Mouse (Mus musculus): ENCODE data around the gene Idh3a. TPM values are rescaled to one million over a fixed set of nuclear protein-coding genes. Genes with fewer than 3 reads are reported as not detected.

The Idh3a gene
- total and polyA plus RNA-seq, 3 experiments = 160 to 282 (median 205) TPM

GRCm38 (mm10) chr9:54559771-54560471, 26.2 kb upstream of the Idh3a start, which contains the start of gene Cib2:
TSS of gene Cib2 (minus strand) at chr9:54560218.
- Histone ChIP-seq H3K27me3 (ENCODE audit: control insufficient read depth in 1 of 2, insufficient read depth in 2 of 2, low read length in 2 of 2) (no peaks in the 10 kb centered on the region), H3K4me3 (ENCODE audit: control insufficient read depth in 1 of 2, insufficient read depth in 1 of 2, low read depth in 2 of 2, low read length in 2 of 2) (peak within 1 kb of the TSS; percentile 59 to 93), H3K9ac (ENCODE audit: control insufficient read depth, low read depth, low read length, poor library complexity, severe bottlenecking) (peak within 1 kb of the TSS; percentile 66), H3K79me2 (ENCODE audit: control insufficient read depth, insufficient read depth, low read length, poor library complexity) (no peaks in the 10 kb centered on the region), H3K4me1 (ENCODE audit: control insufficient read depth in 1 of 2, insufficient read depth in 2 of 2, low read length in 2 of 2) (peaks cover 8 to 10% of the 10 kb centered on the region in 2 experiments), H3K36me3 (ENCODE audit: control insufficient read depth in 1 of 2, insufficient read depth in 2 of 2, low read length in 2 of 2) (peaks cover 0 to 4% of the 10 kb centered on the region in 2 experiments; a peak in 2 of 4 replicates), H3K9me3 (replicated peaks; ENCODE audit: insufficient read depth, low read length) (no peaks in the 10 kb centered on the region), H3K27ac (ENCODE audit: control insufficient read depth, low read depth, low read length) (no peak within 1 kb of the TSS)
- DNase-seq (ENCODE audit: low read depth, low spot score) = peak; percentile 82
- TF ChIP-seq ZC3H11A (IDR thresholded peaks at IDR 0.05; ENCODE audit: low read depth, low read length) (no peak), NELFE (IDR thresholded peaks at IDR 0.05; ENCODE audit: low read depth, low read length) (peak; percentile 39; the same call in 1 of the 2 replicates), ZMIZ1 (IDR thresholded peaks at IDR 0.05; ENCODE audit: low read depth, low read length) (0 out of 2 replicates have a peak, but pooled peaks have one; percentile 36), POLR2A (IDR thresholded peaks at IDR 0.05; ENCODE audit: control insufficient read depth in 1 of 2, insufficient read depth in 1 of 2, low read depth in 1 of 2, low read length in 2 of 2, poor library complexity in 1 of 2) (peak in 1 of 2 experiments; percentile 59; a peak in 1 of 4 replicates), HCFC1 (IDR thresholded peaks at IDR 0.05; ENCODE audit: low read depth, low read length) (peak; percentile 26; the same call in 1 of the 2 replicates), RAD21 (IDR thresholded peaks at IDR 0.05; ENCODE audit: low read depth, low read length) (peak; percentile 23), POLR2AphosphoS5 (IDR thresholded peaks at IDR 0.05; ENCODE audit: borderline replicate concordance, low read depth, low read length) (0 out of 2 replicates have a peak, but pooled peaks have one; percentile 35), MAZ (IDR thresholded peaks at IDR 0.05; ENCODE audit: low read depth, low read length) (peak; percentile 30; the same call in 1 of the 2 replicates), MYC (IDR thresholded peaks at IDR 0.05; ENCODE audit: low read depth, low read length) (no peak), CTCF (IDR thresholded peaks at IDR 0.05 in 2 of 3, conservative IDR thresholded peaks at IDR 0.05 in 1 of 3; ENCODE audit: control insufficient read depth in 1 of 3, insufficient read depth in 1 of 3, low read depth in 2 of 3, low read length in 3 of 3, poor library complexity in 1 of 3, severe bottlenecking in 1 of 3) (peak in 2 of 3 experiments; percentile 27 to 32; a peak in 4 of 6 replicates), NRF1 (IDR thresholded peaks at IDR 0.05; ENCODE audit: insufficient read depth, low read depth, low read length, poor library complexity, severe bottlenecking) (no peak), RCOR1 (IDR thresholded peaks at IDR 0.05; ENCODE audit: low read depth, low read length) (no peak), UBTF (IDR thresholded peaks at IDR 0.05; ENCODE audit: borderline replicate concordance, insufficient read depth, low read depth, low read length) (no peak), SIN3A (IDR thresholded peaks at IDR 0.05; ENCODE audit: low read length) (peak; percentile 32; the same call in 1 of the 2 replicates)

GRCm38 (mm10) chr9:54560831-54561601, 25.1 kb upstream of the Idh3a start:
- no peak overlapping the region for H3K4me3 ChIP-seq (ENCODE audit: control insufficient read depth in 1 of 2, insufficient read depth in 1 of 2, low read depth in 2 of 2, low read length in 2 of 2)
- H3K36me3 ChIP-seq (ENCODE audit: control insufficient read depth in 1 of 2, insufficient read depth in 2 of 2, low read length in 2 of 2) = peaks cover 0 to 4% of the 10 kb centered on the region in 2 experiments; a peak in 2 of 4 replicates
- no peaks in the 10 kb centered on the region for H3K79me2 ChIP-seq (ENCODE audit: control insufficient read depth, insufficient read depth, low read length, poor library complexity)
- H3K27ac ChIP-seq (ENCODE audit: control insufficient read depth, low read depth, low read length) = no peak overlapping the region
- no peak overlapping the region for H3K9ac ChIP-seq (ENCODE audit: control insufficient read depth, low read depth, low read length, poor library complexity, severe bottlenecking)
- DNase-seq (ENCODE audit: low read depth, low spot score) = no peak
- no peak for TF ChIP-seq MYB (IDR thresholded peaks at IDR 0.05; ENCODE audit: low read depth, low read length)
- peak; percentile 85 for TF ChIP-seq ZNF384 (IDR thresholded peaks at IDR 0.05; ENCODE audit: low read depth, low read length)
- H3K4me1 ChIP-seq (ENCODE audit: control insufficient read depth in 1 of 2, insufficient read depth in 2 of 2, low read length in 2 of 2) = peaks cover 10 to 11% of the 10 kb centered on the region in 2 experiments
- H3K27me3 ChIP-seq (ENCODE audit: control insufficient read depth in 1 of 2, insufficient read depth in 2 of 2, low read length in 2 of 2) = no peaks in the 10 kb centered on the region
- no peaks in the 10 kb centered on the region for H3K9me3 ChIP-seq (replicated peaks; ENCODE audit: insufficient read depth, low read length)

Data from MEL (cell line).